ENCODE assay signal across 8 mouse cellular contexts in genomic region chr14:29015896-29016295, GRCm38 (mm10). TPM values are rescaled to one million over a fixed set of nuclear protein-coding genes. Genes with fewer than 3 reads are reported as not detected.
DNase-seq lines count a peak whose midpoint lies in the region; ATAC-seq and TF ChIP-seq lines count a peak whose summit lies in the region.

No protein-coding gene starts in this region.

- no peak for TF ChIP-seq CTCF in kidney, adult 2 months (conservative IDR thresholded peaks at IDR 0.05; ENCODE audit: insufficient read depth, insufficient read length, low read depth, low read length)
- TF ChIP-seq CTCF in hindbrain, postnatal 0 days (IDR thresholded peaks at IDR 0.05; ENCODE audit: low read depth), result no peak
- no peak for TF ChIP-seq CTCF in thymus, adult 2 months (IDR thresholded peaks at IDR 0.05; ENCODE audit: borderline replicate concordance, control insufficient read depth, extremely low read depth, insufficient read depth, low read length, poor library complexity)

- H3K36me3 ChIP-seq in kidney, adult 2 months (ENCODE audit: control insufficient read depth, insufficient read depth, low read length), result no peaks in the 10 kb centered on the region
- H3K36me3 ChIP-seq in kidney, embryonic 15.5 days, result no peaks in the 10 kb centered on the region
- H3K36me3 ChIP-seq in hindbrain, postnatal 0 days (ENCODE audit: insufficient read depth, low read length), result no peaks in the 10 kb centered on the region
- no peaks in the 10 kb centered on the region for H3K36me3 ChIP-seq in midbrain, embryonic 16.5 days (ENCODE audit: control insufficient read depth, insufficient read depth, low read length)
- no peaks in the 10 kb centered on the region for H3K36me3 ChIP-seq in thymus, adult 2 months (ENCODE audit: control insufficient read depth, insufficient read depth, low read length)
- H3K36me3 ChIP-seq in heart, embryonic 11.5 days (ENCODE audit: control insufficient read depth, insufficient read depth, low read length), result no peaks in the 10 kb centered on the region

- H3K27me3 ChIP-seq in kidney, adult 2 months (replicated peaks; ENCODE audit: control insufficient read depth, insufficient read depth, low read length), result no peaks in the 10 kb centered on the region
- H3K27me3 ChIP-seq in kidney, embryonic 15.5 days, result no peaks in the 10 kb centered on the region
- no peaks in the 10 kb centered on the region for H3K27me3 ChIP-seq in hindbrain, postnatal 0 days (ENCODE audit: insufficient read depth, low read length)
- H3K27me3 ChIP-seq in midbrain, embryonic 16.5 days (ENCODE audit: control insufficient read depth, insufficient read depth, low read depth, low read length), result no peaks in the 10 kb centered on the region
- H3K27me3 ChIP-seq in thymus, adult 2 months (ENCODE audit: control insufficient read depth, insufficient read depth, low read length), result no peaks in the 10 kb centered on the region
- H3K27me3 ChIP-seq in heart, embryonic 11.5 days (ENCODE audit: control insufficient read depth, insufficient read depth, low read length), result no peaks in the 10 kb centered on the region

- H3K9me3 ChIP-seq in kidney, embryonic 15.5 days (replicated peaks), result no peaks in the 10 kb centered on the region
- H3K9me3 ChIP-seq in hindbrain, postnatal 0 days (ENCODE audit: low read length), result no peaks in the 10 kb centered on the region
- H3K9me3 ChIP-seq in midbrain, embryonic 16.5 days (replicated peaks; ENCODE audit: control insufficient read depth, low read length, poor library complexity, severe bottlenecking), result no peaks in the 10 kb centered on the region
- H3K9me3 ChIP-seq in heart, embryonic 11.5 days (replicated peaks; ENCODE audit: control insufficient read depth, low read length), result no peaks in the 10 kb centered on the region

- H3K4me3 ChIP-seq in kidney, adult 2 months (ENCODE audit: insufficient read depth, low read depth, low read length), result no peak overlapping the region
- H3K4me3 ChIP-seq in kidney, embryonic 15.5 days (replicated peaks), result no peak overlapping the region
- H3K4me3 ChIP-seq in hindbrain, postnatal 0 days (ENCODE audit: low read length), result no peak overlapping the region
- no peak overlapping the region for H3K4me3 ChIP-seq in midbrain, embryonic 16.5 days (ENCODE audit: low read depth, low read length)
- no peak overlapping the region for H3K4me3 ChIP-seq in thymus, adult 2 months (ENCODE audit: control insufficient read depth, insufficient read depth, low read length)
- H3K4me3 ChIP-seq in heart, embryonic 11.5 days (ENCODE audit: low read depth, low read length), result no peak overlapping the region

- intact Hi-C loops in heart, postnatal 25 days (cut with DNase I), result no loop called here

- no peak overlapping the region for H3K27ac ChIP-seq in kidney, adult 2 months (ENCODE audit: insufficient read depth, low read depth, low read length)
- no peak overlapping the region for H3K27ac ChIP-seq in kidney, embryonic 15.5 days
- H3K27ac ChIP-seq in hindbrain, postnatal 0 days, result peak overlapping the region; percentile 45; the same call in 1 of the 2 replicates
- H3K27ac ChIP-seq in midbrain, embryonic 16.5 days (ENCODE audit: low read length), result no peak overlapping the region
- no peak overlapping the region for H3K27ac ChIP-seq in thymus, adult 2 months (ENCODE audit: control insufficient read depth, insufficient read depth, low read length)
- H3K27ac ChIP-seq in heart, embryonic 11.5 days (ENCODE audit: low read depth, low read length), result no peak overlapping the region

- no peak overlapping the region for H3K9ac ChIP-seq in kidney, embryonic 15.5 days
- no peak overlapping the region for H3K9ac ChIP-seq in hindbrain, postnatal 0 days (replicated peaks; ENCODE audit: low read length)
- no peak overlapping the region for H3K9ac ChIP-seq in midbrain, embryonic 16.5 days (ENCODE audit: low read depth, low read length)
- H3K9ac ChIP-seq in heart, embryonic 11.5 days (ENCODE audit: low read depth, low read length), result no peak overlapping the region

- no peaks in the 10 kb centered on the region for H3K4me1 ChIP-seq in kidney, adult 2 months (ENCODE audit: control insufficient read depth, insufficient read depth, low read length)
- H3K4me1 ChIP-seq in kidney, embryonic 15.5 days, result peaks cover 17% of the 10 kb centered on the region
- H3K4me1 ChIP-seq in hindbrain, postnatal 0 days (ENCODE audit: insufficient read depth, low read length), result no peaks in the 10 kb centered on the region
- peaks cover 8% of the 10 kb centered on the region; the same call in 1 of the 2 replicates for H3K4me1 ChIP-seq in midbrain, embryonic 16.5 days (ENCODE audit: control insufficient read depth, insufficient read depth, low read length)
- no peaks in the 10 kb centered on the region for H3K4me1 ChIP-seq in thymus, adult 2 months (replicated peaks; ENCODE audit: control insufficient read depth, insufficient read depth, low read length)
- H3K4me1 ChIP-seq in heart, embryonic 11.5 days (ENCODE audit: control insufficient read depth, insufficient read depth, low read length), result no peaks in the 10 kb centered on the region

- no peak overlapping the region for H3K4me2 ChIP-seq in kidney, embryonic 15.5 days
- H3K4me2 ChIP-seq in hindbrain, postnatal 0 days (ENCODE audit: low read depth, low read length), result no peak overlapping the region
- H3K4me2 ChIP-seq in midbrain, embryonic 16.5 days (ENCODE audit: low read length), result no peak overlapping the region
- no peak overlapping the region for H3K4me2 ChIP-seq in heart, embryonic 11.5 days

- 40% methylated on average over 5 of the region's 5 CpGs for WGBS in kidney, adult 2 months
- 36% methylated on average over 5 of the region's 5 CpGs for WGBS in kidney, embryonic 15.5 days
- 20% methylated on average over 5 of the region's 5 CpGs for WGBS in hindbrain, postnatal 0 days
- WGBS in midbrain, embryonic 16.5 days, result 26% methylated on average over 5 of the region's 5 CpGs
- WGBS in thymus, adult 2 months, result 72% methylated on average over 5 of the region's 5 CpGs
- WGBS in heart, embryonic 11.5 days (ENCODE audit: insufficient replicate concordance), result 67% methylated on average over 5 of the region's 5 CpGs

- no peak for TF ChIP-seq POLR2A in kidney, adult 2 months (IDR thresholded peaks at IDR 0.05; ENCODE audit: low read depth, low read length)
- no peak for TF ChIP-seq POLR2A in thymus, adult 2 months (IDR thresholded peaks at IDR 0.05; ENCODE audit: control insufficient read depth, extremely low read depth, insufficient read depth, low read length, poor library complexity)

- no peak for ATAC-seq in kidney, embryonic 15.5 days (replicated peaks; ENCODE audit: low FRiP score)
- peak; percentile 83 for ATAC-seq in hindbrain, postnatal 0 days
- 0 out of 2 replicates have a peak, but pooled peaks have one; percentile 54 for ATAC-seq in midbrain, embryonic 16.5 days
- ATAC-seq in heart, embryonic 11.5 days (replicated peaks; ENCODE audit: insufficient number of reproducible peaks, low FRiP score, low TSS enrichment), result no peak

- DNase-seq in kidney, adult 2 months, result peak; percentile 82
- peak; percentile 77 for DNase-seq in embryo, embryonic 11 days
- DNase-seq in hindbrain, postnatal 0 days (ENCODE audit: low spot score), result peak; percentile 81
- no peak for DNase-seq in heart, postnatal 25 days (ENCODE audit: low spot score)
- no peak for DNase-seq in thymus, adult 2 months

RNA-seq across cellular contexts. Expression of gene Lrtm1, which starts 2.1 kb away (rescaled TPM):
- polyA plus RNA-seq in kidney, adult 2 months (2012; rRNA removed), result 0.05 and 0.55 TPM in 2 replicates
- polyA plus RNA-seq in kidney, embryonic 15.5 days (2015; fragmentation: Nextera tagmentation; extraction: Ambion mirVana), result 0.10 and 0.18 TPM in 2 replicates
- 0.31 TPM in 1 of 2 replicates, not detected in the other for total RNA-seq in hindbrain, postnatal 0 days (2014; rRNA removed)
- 0.09 and 0.11 TPM in 2 replicates for polyA plus RNA-seq in hindbrain, postnatal 0 days (2015; fragmentation: Nextera tagmentation; extraction: Ambion mirVana)
- 0.20 and 0.25 TPM in 2 replicates for polyA plus RNA-seq in midbrain, embryonic 16.5 days (2015; fragmentation: Nextera tagmentation; extraction: Ambion mirVana)
- 100 to 1,000 TPM; 171 to 183 TPM for total RNA-seq in heart, postnatal 25 days (2021)
- 0.20 and 3.9 TPM in 2 replicates for polyA plus RNA-seq in thymus, adult 2 months (2012; rRNA removed)
- 0.80 and 0.92 TPM in 2 replicates for polyA plus RNA-seq in heart, embryonic 11.5 days (2014; fragmentation: Nextera tagmentation; extraction: Ambion mirVana)

Comparison
In these comparisons a context has a peak if more than half of its experiments do, and no peak if none do; other contexts are left out.
1. DNase-seq: peak in kidney, adult 2 months (single experiment), embryo, embryonic 11 days (single experiment) and hindbrain, postnatal 0 days (single experiment); none in heart, postnatal 25 days (single experiment) and thymus, adult 2 months (single experiment).
2. ATAC-seq: peak in hindbrain, postnatal 0 days (single experiment) and midbrain, embryonic 16.5 days (single experiment); none in kidney, embryonic 15.5 days (single experiment) and heart, embryonic 11.5 days (single experiment).